Comparison of ENCODE assay signal across 28 mouse cellular contexts in genomic region chr17:15850544-15850943, GRCm38 (mm10). TPM values are rescaled to one million over a fixed set of nuclear protein-coding genes. Genes with fewer than 3 reads are reported as not detected.
A peak's percentile ranks its signal among the peaks of the same experiment; 100 is the strongest.
DNase-seq lines count a peak whose midpoint lies in the region; ATAC-seq and TF ChIP-seq lines count a peak whose summit lies in the region.
"Had no signal": no experiment of that assay in that cellular context is flagged by ENCODE, and none has a peak within 500 bp of the region (broad histone marks: within the 10 kb centered on the region; RNA-seq: fewer than 3 reads in every experiment).

No protein-coding gene starts in this region.

- no peaks in the 10 kb centered on the region for H3K27me3 ChIP-seq in heart, embryonic 12.5 days (replicated peaks)
- no peaks in the 10 kb centered on the region for H3K27me3 ChIP-seq in heart, embryonic 15.5 days
- H3K27me3 ChIP-seq in heart, embryonic 10.5 days (ENCODE audit: insufficient read depth, poor library complexity, severe bottlenecking): no peaks in the 10 kb centered on the region
- H3K27me3 ChIP-seq in myocyte (ENCODE audit: control insufficient read depth, insufficient read depth, insufficient read length): no peaks in the 10 kb centered on the region
- H3K27me3 ChIP-seq: embryonic facial prominence, embryonic 13.5 days; forebrain, embryonic 12.5 days; forebrain, embryonic 15.5 days had no signal

- no peak for ATAC-seq in heart, embryonic 12.5 days (ENCODE audit: insufficient number of reproducible peaks, low FRiP score)
- ATAC-seq in heart, embryonic 15.5 days (replicated peaks; ENCODE audit: insufficient number of reproducible peaks, insufficient read depth, low FRiP score, low read depth): peak; percentile 43; the same call in 1 of the 2 replicates
- ATAC-seq: activated CD4-positive, CD25-positive, alpha-beta regulatory T cell, adult 4 months; forebrain, embryonic 15.5 days; hindbrain, postnatal 0 days; inflammation-experienced regulatory T-cells, adult 6 months; intestine, embryonic 16.5 days had no signal

- no peak overlapping the region for H3ac ChIP-seq in myocyte (ENCODE audit: control insufficient read depth, insufficient read length)

- intact Hi-C loops in heart, postnatal 14 days (cut with DNase I): no loop called here

- H3K4me2 ChIP-seq in heart, embryonic 12.5 days: 0 out of 2 replicates have a peak overlapping the region, but pooled peaks have one; percentile 23
- 0 out of 2 replicates have a peak overlapping the region, but pooled peaks have one; percentile 18 for H3K4me2 ChIP-seq in heart, embryonic 15.5 days
- peak overlapping the region; percentile 10 for H3K4me2 ChIP-seq in myocyte (ENCODE audit: low read depth)
- H3K4me2 ChIP-seq: embryonic facial prominence, embryonic 13.5 days; forebrain, embryonic 12.5 days; forebrain, embryonic 15.5 days; hindbrain, embryonic 14.5 days had no signal

- WGBS in heart, embryonic 12.5 days: 51% methylated on average over 3 of the region's 3 CpGs
- WGBS in heart, embryonic 15.5 days: 43% methylated on average over 3 of the region's 3 CpGs
- WGBS in heart, embryonic 10.5 days: 45% methylated on average over 3 of the region's 3 CpGs

- H3K4me3 ChIP-seq in heart, embryonic 12.5 days: no peak overlapping the region
- H3K4me3 ChIP-seq in heart, embryonic 15.5 days: no peak overlapping the region
- H3K4me3 ChIP-seq in heart, embryonic 10.5 days: no peak overlapping the region
- no peak overlapping the region for H3K4me3 ChIP-seq in myocyte
- H3K4me3 ChIP-seq: embryonic facial prominence, embryonic 10.5 days; embryonic facial prominence, embryonic 13.5 days; erythroblast, embryonic 14.5 days; forebrain, embryonic 12.5 days; forebrain, embryonic 15.5 days; heart, adult 2 months had no signal

- H3K36me3 ChIP-seq in heart, embryonic 12.5 days: no peaks in the 10 kb centered on the region
- H3K36me3 ChIP-seq in heart, embryonic 15.5 days: no peaks in the 10 kb centered on the region
- H3K36me3 ChIP-seq in heart, embryonic 10.5 days: no peaks in the 10 kb centered on the region
- no peaks in the 10 kb centered on the region for H3K36me3 ChIP-seq in myocyte (ENCODE audit: control insufficient read depth, insufficient read depth)
- H3K36me3 ChIP-seq: embryonic facial prominence, embryonic 10.5 days; embryonic facial prominence, embryonic 13.5 days; forebrain, embryonic 12.5 days; forebrain, embryonic 15.5 days had no signal

- H3K4me1 ChIP-seq in heart, embryonic 12.5 days (replicated peaks): no peaks in the 10 kb centered on the region
- H3K4me1 ChIP-seq in heart, embryonic 15.5 days (replicated peaks): no peaks in the 10 kb centered on the region; the same call in 1 of the 2 replicates
- H3K4me1 ChIP-seq in heart, embryonic 10.5 days: peaks cover 5% of the 10 kb centered on the region; the same call in 1 of the 2 replicates
- H3K4me1 ChIP-seq: embryonic facial prominence, embryonic 13.5 days; forebrain, embryonic 12.5 days; forebrain, embryonic 15.5 days had no signal

- DNase-seq in heart, postnatal 14 days: no peak
- no peak for DNase-seq in heart, embryonic 10.5 days (ENCODE audit: low spot score)
- peak; percentile 2 for DNase-seq in layer of hippocampus, adult 9-11 months
- no peak for DNase-seq in layer of hippocampus, postnatal 25 days (ENCODE audit: extremely low spot score in 1 of 2, low spot score in 1 of 2)
- DNase-seq: adrenal gland, adult 8-10 months; adrenal gland, postnatal 25 days; cerebellum, adult 11-12 months; cerebellum, adult 8-10 months; cerebellum, postnatal 10 days; cerebellum, postnatal 36 days; embryo, embryonic 11 days; gastrocnemius, postnatal 10 days; gastrocnemius, postnatal 36 days; heart, adult 2 months had no signal

- TF ChIP-seq POLR2A in myocyte (IDR thresholded peaks at IDR 0.05; ENCODE audit: insufficient read length, low read depth): no peak

- no peaks in the 10 kb centered on the region for H3K79me2 ChIP-seq in myocyte (ENCODE audit: control insufficient read depth, insufficient read depth)

- no peaks in the 10 kb centered on the region for H3K9me3 ChIP-seq in heart, embryonic 12.5 days (replicated peaks)
- no peaks in the 10 kb centered on the region for H3K9me3 ChIP-seq in heart, embryonic 15.5 days (replicated peaks)
- no peaks in the 10 kb centered on the region for H3K9me3 ChIP-seq in heart, embryonic 10.5 days
- H3K9me3 ChIP-seq: embryonic facial prominence, embryonic 10.5 days; embryonic facial prominence, embryonic 13.5 days; forebrain, embryonic 12.5 days; forebrain, embryonic 15.5 days had no signal

- H3K9ac ChIP-seq in heart, embryonic 12.5 days: no peak overlapping the region
- no peak overlapping the region for H3K9ac ChIP-seq in heart, embryonic 15.5 days
- H3K9ac ChIP-seq: embryonic facial prominence, embryonic 13.5 days; forebrain, embryonic 12.5 days; forebrain, embryonic 15.5 days; hindbrain, embryonic 14.5 days had no signal

- no peak overlapping the region for H3K27ac ChIP-seq in heart, embryonic 12.5 days (ENCODE audit: poor library complexity, severe bottlenecking)
- H3K27ac ChIP-seq in heart, embryonic 15.5 days: no peak overlapping the region
- H3K27ac ChIP-seq in heart, embryonic 10.5 days: no peak overlapping the region
- H3K27ac ChIP-seq: embryonic facial prominence, embryonic 10.5 days; embryonic facial prominence, embryonic 13.5 days; forebrain, embryonic 12.5 days; forebrain, embryonic 15.5 days; heart, adult 2 months; hindbrain, embryonic 14.5 days; hindbrain, postnatal 0 days had no signal

TF ChIP-seq in myocyte, 11 proteins besides CTCF, POLR2A, EP300 and RAD21:
- TF ChIP-seq USF1 (IDR thresholded peaks at IDR 0.05; ENCODE audit: low read depth) (no peak), MYOG (IDR thresholded peaks at IDR 0.05; ENCODE audit: control insufficient read depth in 1 of 3, insufficient read depth in 1 of 3, insufficient read length in 2 of 3, low read depth in 2 of 3) (no peak), REST (IDR thresholded peaks at IDR 0.05; ENCODE audit: insufficient read depth, insufficient read length) (no peak), MAX (IDR thresholded peaks at IDR 0.05; ENCODE audit: low read depth) (no peak), TCF3 (IDR thresholded peaks at IDR 0.05; ENCODE audit: insufficient read length, low read depth) (no peak), TCF12 (IDR thresholded peaks at IDR 0.05; ENCODE audit: insufficient read depth, poor library complexity, severe bottlenecking) (no peak), MYOD1 (IDR thresholded peaks at IDR 0.05; ENCODE audit: control insufficient read depth in 1 of 3, insufficient read length in 2 of 3, low read depth in 2 of 3) (peak in 1 of 3 experiments; percentile 53)

RNA-seq across cellular contexts. Expression of gene Rgmb, which starts 19.7 kb away (rescaled TPM):
- 13.8 and 15.6 TPM in 2 replicates for polyA plus RNA-seq in heart, embryonic 12.5 days (2016; fragmentation: Nextera tagmentation; extraction: Ambion mirVana)
- 10 to 100 TPM; 26.4 to 28.8 TPM for total RNA-seq in heart, postnatal 14 days (2021)
- polyA plus RNA-seq in heart, embryonic 15.5 days (2015; fragmentation: Nextera tagmentation; extraction: Ambion mirVana): 8.0 and 11.3 TPM in 2 replicates
- polyA plus RNA-seq in heart, embryonic 10.5 days (2016; fragmentation: Nextera tagmentation; extraction: Ambion mirVana): 7.1 and 10.7 TPM in 2 replicates
- 10 to 100 TPM; 87.5 to 89.2 TPM for total RNA-seq in layer of hippocampus, postnatal 25 days (2021)
- 13.8 TPM for polyA plus RNA-seq in myocyte (2012; fragmentation: generic; extraction: Trizol)
- total RNA-seq: granulocyte monocyte progenitor cell, adult 5-6 weeks had no signal
- polyA plus RNA-seq: erythroblast, embryonic 14.5 days had no signal
